Mouse (Mus musculus) forebrain, embryonic 16.5 days (tissue): ENCODE measurements around the gene Gast. TPM values are rescaled to one million over a fixed set of nuclear protein-coding genes. Genes with fewer than 3 reads are reported as not detected.
"Not testable (repeated sequence)": the region's sequence is repeated elsewhere in the genome, so short reads cannot be mapped to it uniquely, and the experiment has no call there.

ENCODE experiments used
- ATAC-seq: fragments of 200-750 bp; cut with Nextera tagmentation; 2 replicates; pipeline ENCODE4 v1.8.0; 2017; ENCODE audit warnings: mild to moderate bottlenecking, moderate library complexity
- H3K27ac ChIP-seq: fragments of 300-500 bp; sonication (generic); 2 replicates; pipeline ENCODE4 v1.5.1; 2014; ENCODE audit warnings: low read length, control low read depth
- H3K27me3 ChIP-seq: fragments of 300-500 bp; sonication (generic); replicated peaks from 2 replicates; pipeline ENCODE4 v1.6.1; 2014; ENCODE audit warnings: low read length; ENCODE audit not compliant: control insufficient read depth, insufficient read depth
- H3K36me3 ChIP-seq: fragments of 300-500 bp; sonication (generic); 2 replicates; pipeline ENCODE4 v1.6.1; 2014; ENCODE audit not compliant: control insufficient read depth, insufficient read depth
- H3K4me1 ChIP-seq: fragments of 300-500 bp; sonication (generic); replicated peaks from 2 replicates; pipeline ENCODE4 v1.6.1; 2014; ENCODE audit warnings: low read length; ENCODE audit not compliant: control insufficient read depth, insufficient read depth
- H3K4me2 ChIP-seq: fragments of 300-500 bp; sonication (generic); 2 replicates; pipeline ENCODE4 v1.6.1; 2014; ENCODE audit warnings: mild to moderate bottlenecking, low read length, control low read depth
- H3K4me3 ChIP-seq: fragments of 300-500 bp; sonication (generic); replicated peaks from 2 replicates; pipeline ENCODE4 v1.5.1; 2014; ENCODE audit warnings: mild to moderate bottlenecking, low read length, control low read depth
- H3K9ac ChIP-seq: fragments of 300-500 bp; sonication (generic); replicated peaks from 2 replicates; pipeline ENCODE4 v1.6.1; 2014; ENCODE audit warnings: low read depth, low read length, control low read depth
- H3K9me3 ChIP-seq: fragments of 300-500 bp; sonication (generic); 2 replicates; pipeline ENCODE4 v1.6.1; 2016; ENCODE audit warnings: low read length; ENCODE audit not compliant: control insufficient read depth
- WGBS: fragments of 180-500 bp; shearing (Covaris S2); extraction: QIAGEN DNeasy Blood & Tissue Kit; methylation state at CpG from one replicate; pipeline ENCODE4 v1.1.7; 2014; 5-methylcytosine and 5-hydroxymethylcytosine counted together
- polyA plus RNA-seq: library from polyadenylated mRNA; unstranded; fragments of >200 nt; fragmentation: Nextera tagmentation; extraction: Ambion mirVana; gene quantifications from 2 replicates; pipeline ENCODE4 v1.2.1, GENCODE M21; 2015

Gast gene
- polyA plus RNA-seq, 1 experiment from 2014 or later = not detected

GRCm38 (mm10) chr11:100300293-100300692, 33.9 kb upstream of the Gast start:
- Histone ChIP-seq H3K36me3 (no peaks in the 10 kb centered on the region), H3K9ac (no peak overlapping the region), H3K4me3 (no peak overlapping the region), H3K4me1 (no peaks in the 10 kb centered on the region), H3K27me3 (no peaks in the 10 kb centered on the region), H3K4me2 (no peak overlapping the region), H3K27ac (no peak overlapping the region), H3K9me3 (no peaks in the 10 kb centered on the region)
- no peak for ATAC-seq
- WGBS = 11% methylated on average over 5 of the region's 5 CpGs

GRCm38 (mm10) chr11:100301292-100301691, 32.9 kb upstream of the Gast start:
- Histone ChIP-seq H3K27ac (no peak overlapping the region), H3K9me3 (no peaks in the 10 kb centered on the region), H3K4me2 (no peak overlapping the region), H3K4me1 (no peaks in the 10 kb centered on the region), H3K9ac (no peak overlapping the region), H3K36me3 (no peaks in the 10 kb centered on the region), H3K27me3 (no peaks in the 10 kb centered on the region), H3K4me3 (no peak overlapping the region)
- ATAC-seq = no peak
- 94% methylated on average over 5 of the region's 5 CpGs for WGBS

- Histone ChIP-seq H3K9me3 (no peaks in the 10 kb centered on the region), H3K27me3 (no peaks in the 10 kb centered on the region), H3K4me1 (peaks cover 6% of the 10 kb centered on the region; the same call in 1 of the 2 replicates), H3K4me3 (no peak overlapping the region), H3K27ac (no peak overlapping the region), H3K4me2 (no peak overlapping the region), H3K36me3 (no peaks in the 10 kb centered on the region), H3K9ac (no peak overlapping the region)
- 91% methylated on average over 5 of the region's 5 CpGs for WGBS
- no peak for ATAC-seq
Measured at GRCm38 (mm10) chr11:100307900-100308299, 26.3 kb upstream of the Gast start.

GRCm38 (mm10) chr11:100308672-100309071, 25.5 kb upstream of the Gast start:
- H3K36me3 ChIP-seq, H3K27ac ChIP-seq, ATAC-seq, H3K4me3 ChIP-seq, H3K4me2 ChIP-seq, H3K9ac ChIP-seq, H3K4me1 ChIP-seq, H3K27me3 ChIP-seq, H3K9me3 ChIP-seq: not testable (repeated sequence)
- WGBS = 94% methylated on average over 5 of the region's 6 CpGs

GRCm38 (mm10) chr11:100311656-100312055, 22.6 kb upstream of the Gast start:
- WGBS = 87% methylated on average over 1 of the region's 1 CpGs
- Histone ChIP-seq H3K27me3 (no peaks in the 10 kb centered on the region), H3K4me2 (no peak overlapping the region), H3K9me3 (no peaks in the 10 kb centered on the region), H3K9ac (no peak overlapping the region), H3K4me3 (no peak overlapping the region), H3K36me3 (no peaks in the 10 kb centered on the region), H3K4me1 (peaks cover 6% of the 10 kb centered on the region; the same call in 1 of the 2 replicates), H3K27ac (no peak overlapping the region)
- ATAC-seq = no peak

- Histone ChIP-seq H3K9me3 (no peaks in the 10 kb centered on the region), H3K4me1 (peaks cover 6% of the 10 kb centered on the region; the same call in 1 of the 2 replicates), H3K4me2 (no peak overlapping the region), H3K4me3 (no peak overlapping the region), H3K36me3 (no peaks in the 10 kb centered on the region), H3K9ac (no peak overlapping the region), H3K27ac (no peak overlapping the region), H3K27me3 (no peaks in the 10 kb centered on the region)
- WGBS = 24% methylated on average over 5 of the region's 5 CpGs
- ATAC-seq = no peak
Measured at GRCm38 (mm10) chr11:100312096-100312679, 22.0 kb upstream of the Gast start.

GRCm38 (mm10) chr11:100313424-100313823, 20.8 kb upstream of the Gast start:
- WGBS = 94% methylated on average over 6 of the region's 6 CpGs
- H3K4me1 ChIP-seq = peaks cover 6% of the 10 kb centered on the region; the same call in 1 of the 2 replicates
- ATAC-seq = no peak
- H3K4me2 ChIP-seq = no peak overlapping the region
- H3K4me3 ChIP-seq = no peak overlapping the region
- H3K27ac ChIP-seq = no peak overlapping the region
- no peak overlapping the region for H3K9ac ChIP-seq
- H3K9me3 ChIP-seq = no peaks in the 10 kb centered on the region
- no peaks in the 10 kb centered on the region for H3K36me3 ChIP-seq
- no peaks in the 10 kb centered on the region for H3K27me3 ChIP-seq

GRCm38 (mm10) chr11:100315439-100315838, 18.8 kb upstream of the Gast start:
- no peak overlapping the region for H3K4me2 ChIP-seq
- 94% methylated on average over 5 of the region's 5 CpGs for WGBS
- no peaks in the 10 kb centered on the region for H3K27me3 ChIP-seq
- no peaks in the 10 kb centered on the region for H3K36me3 ChIP-seq
- no peak for ATAC-seq
- no peak overlapping the region for H3K4me3 ChIP-seq
- H3K4me1 ChIP-seq = peaks cover 10% of the 10 kb centered on the region; the same call in 1 of the 2 replicates
- no peak overlapping the region for H3K27ac ChIP-seq
- no peak overlapping the region for H3K9ac ChIP-seq
- no peaks in the 10 kb centered on the region for H3K9me3 ChIP-seq

GRCm38 (mm10) chr11:100317826-100318380, 16.3 kb upstream of the Gast start:
- WGBS = 84% methylated on average over 6 of the region's 6 CpGs
- H3K36me3 ChIP-seq = peaks cover 11% of the 10 kb centered on the region
- no peaks in the 10 kb centered on the region for H3K9me3 ChIP-seq
- H3K27ac ChIP-seq = no peak overlapping the region
- no peak overlapping the region for H3K9ac ChIP-seq
- no peaks in the 10 kb centered on the region for H3K27me3 ChIP-seq
- peaks cover 14% of the 10 kb centered on the region for H3K4me1 ChIP-seq
- H3K4me3 ChIP-seq = no peak overlapping the region
- H3K4me2 ChIP-seq = no peak overlapping the region
- ATAC-seq = no peak
